Mouse (Mus musculus) stomach, postnatal 0 days (tissue): Measurements from ENCODE around the gene Tceal9.

ENCODE experiments used
- CTCF ChIP-seq: IDR thresholded peaks from 2 replicates; pipeline ENCODE4 v1.5.1; 2016; ENCODE audit warnings: antibody characterized with exemption, low read depth, mild to moderate bottlenecking, moderate library complexity
- EP300 ChIP-seq: optimal IDR thresholded peaks from 2 replicates; pipeline ENCODE3; 2016; ENCODE audit warnings: antibody characterized with exemption

GRCm38 (mm10) chrX:136245521-136246071 is 717 bp downstream of the Tceal9 start:
- TF ChIP-seq CTCF (no peak), EP300 (no peak)
